Mouse (Mus musculus) erythroblast, embryonic 14.5 days (primary cell): ENCODE measurements around the gene Dip2c. TPM values are rescaled to one million over a fixed set of nuclear protein-coding genes. Genes with fewer than 3 reads are reported as not detected.

Source experiments
- H3K27me3 ChIP-seq: 2 replicates; pipeline ENCODE4 v1.6.1; 2012; ENCODE audit warnings: inconsistent platforms; ENCODE audit not compliant: control insufficient read depth
- H3K36me3 ChIP-seq: 2 replicates; pipeline ENCODE4 v1.6.1; 2012; ENCODE audit warnings: mild to moderate bottlenecking, inconsistent platforms; ENCODE audit not compliant: control insufficient read depth
- H3K4me1 ChIP-seq: 2 replicates; pipeline ENCODE4 v1.6.1; 2012; ENCODE audit warnings: inconsistent platforms; ENCODE audit not compliant: control insufficient read depth
- H3K4me3 ChIP-seq: replicated peaks from 2 replicates; pipeline ENCODE3; 2012; ENCODE audit warnings: moderate library complexity, mild to moderate bottlenecking, inconsistent platforms
- H3K9me3 ChIP-seq: 2 replicates; pipeline ENCODE4 v1.6.1; 2012; ENCODE audit warnings: low read length, inconsistent platforms, mixed read lengths; ENCODE audit not compliant: control insufficient read depth
- GATA1 ChIP-seq: IDR thresholded peaks from 2 replicates; pipeline ENCODE4 v1.6.1; 2012; ENCODE audit warnings: low read length, inconsistent platforms, mixed read lengths
- TAL1 ChIP-seq: IDR thresholded peaks from 3 replicates; pipeline ENCODE4 v1.6.1; 2012; ENCODE audit warnings: low read length, inconsistent platforms, mixed read lengths
- polyA plus RNA-seq: library from polyadenylated mRNA; stranded (reverse); fragments of >175 nt; gene quantifications from 2 replicates; pipeline ENCODE4 v1.2.3, GENCODE M21; 2012

Dip2c gene
- polyA plus RNA-seq, 1 experiment = 0.02 TPM

DNA sequence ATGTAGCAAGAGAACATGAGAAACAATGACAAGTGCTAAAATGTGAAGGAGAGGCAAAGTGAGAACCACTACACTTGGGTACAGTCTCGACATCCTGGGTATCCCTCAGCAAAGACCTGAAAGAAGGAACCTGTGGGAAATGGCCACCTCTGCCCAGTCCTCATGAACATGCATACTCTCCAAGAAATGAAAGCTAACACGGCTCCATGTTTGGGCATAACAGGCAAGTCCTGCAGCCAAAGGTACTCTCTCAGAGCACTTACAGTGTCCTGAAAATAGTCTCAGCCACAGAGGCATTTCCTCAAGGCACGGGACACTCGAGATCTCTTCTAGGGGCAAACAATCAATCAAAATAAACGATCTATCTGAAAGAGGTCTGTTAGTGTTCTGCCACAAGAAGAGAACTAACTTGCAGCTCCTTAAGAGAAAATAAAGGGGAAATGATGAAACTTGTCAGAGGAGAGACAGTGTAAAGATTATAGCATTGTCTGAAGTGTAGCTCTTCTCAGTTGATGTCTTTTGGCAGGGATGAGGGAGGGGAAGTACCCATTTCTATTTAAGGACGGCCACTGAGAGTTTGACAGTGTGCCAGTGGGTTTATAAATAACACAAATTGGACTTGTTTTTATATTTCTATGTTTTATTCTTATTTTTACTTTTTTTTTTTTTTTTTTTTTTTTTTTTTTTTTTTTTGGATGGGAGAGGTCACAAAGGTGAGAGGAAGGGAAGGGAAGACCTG lies 228.0 kb downstream of the Dip2c start:
- H3K4me3 ChIP-seq = no peak overlapping the region
- H3K27me3 ChIP-seq = no peaks in the 10 kb centered on the region
- no peak for TF ChIP-seq TAL1
- TF ChIP-seq GATA1 = no peak
- no peaks in the 10 kb centered on the region for H3K4me1 ChIP-seq
- H3K36me3 ChIP-seq = no peaks in the 10 kb centered on the region
- no peaks in the 10 kb centered on the region for H3K9me3 ChIP-seq

DNA sequence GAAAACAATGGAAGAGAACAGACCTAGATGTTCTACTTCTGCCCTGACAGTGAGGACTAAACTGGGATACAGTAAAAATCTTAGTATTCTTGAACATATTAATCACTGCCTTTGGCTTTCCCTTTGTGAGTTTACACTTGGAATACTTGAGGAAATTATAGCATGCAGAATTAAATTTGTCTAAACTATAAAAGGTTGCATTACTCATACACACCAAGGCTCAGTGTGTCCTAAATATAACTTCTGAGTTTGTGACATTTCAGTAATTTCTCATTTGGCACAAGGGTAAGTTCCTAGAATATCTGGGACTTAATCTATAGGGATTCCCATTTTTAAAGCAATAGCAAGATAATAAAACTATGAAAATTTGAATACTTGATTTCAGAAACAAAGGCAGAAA lies 262.2 kb downstream of the Dip2c start:
- no peak overlapping the region for H3K4me3 ChIP-seq
- no peaks in the 10 kb centered on the region for H3K9me3 ChIP-seq
- TF ChIP-seq GATA1 (no peak), TAL1 (no peak)
- H3K4me1 ChIP-seq = no peaks in the 10 kb centered on the region
- H3K27me3 ChIP-seq = no peaks in the 10 kb centered on the region
- H3K36me3 ChIP-seq = no peaks in the 10 kb centered on the region

GRCm38 (mm10) chr13:9547698-9548344 lies 271.5 kb downstream of the Dip2c start:
- Histone ChIP-seq H3K27me3 (no peaks in the 10 kb centered on the region), H3K4me1 (peaks cover 1% of the 10 kb centered on the region; the same call in 1 of the 2 replicates), H3K4me3 (no peak overlapping the region), H3K36me3 (no peaks in the 10 kb centered on the region), H3K9me3 (no peaks in the 10 kb centered on the region)
- no peak for TF ChIP-seq GATA1
- TF ChIP-seq TAL1 = no peak

DNA sequence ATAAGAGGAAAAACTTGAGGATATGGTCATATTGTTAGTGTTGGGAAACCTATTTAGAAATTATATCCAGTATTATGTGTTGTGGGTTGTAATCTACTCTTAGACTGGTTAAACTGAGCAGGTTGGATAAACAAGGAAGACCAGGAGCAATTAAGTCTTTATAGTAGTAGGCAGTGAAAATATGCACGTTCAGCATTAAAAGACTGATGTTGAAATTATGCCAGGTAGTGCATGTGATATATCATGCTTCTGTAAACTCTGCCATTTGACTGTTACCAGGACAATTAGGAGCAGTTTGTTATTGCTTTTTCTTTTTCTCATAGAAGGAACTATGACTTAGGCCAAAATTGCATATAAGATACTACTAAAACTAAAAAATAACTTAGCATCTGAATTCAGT lies 285.8 kb downstream of the Dip2c start:
- Histone ChIP-seq H3K36me3 (no peaks in the 10 kb centered on the region), H3K4me3 (no peak overlapping the region), H3K27me3 (no peaks in the 10 kb centered on the region), H3K4me1 (no peaks in the 10 kb centered on the region), H3K9me3 (no peaks in the 10 kb centered on the region)
- TF ChIP-seq GATA1 = no peak
- TF ChIP-seq TAL1 = no peak

- no peaks in the 10 kb centered on the region for H3K4me1 ChIP-seq
- no peak for TF ChIP-seq TAL1
- TF ChIP-seq GATA1 = no peak
- no peak overlapping the region for H3K4me3 ChIP-seq
- no peaks in the 10 kb centered on the region for H3K27me3 ChIP-seq
- H3K36me3 ChIP-seq = no peaks in the 10 kb centered on the region
- H3K9me3 ChIP-seq = no peaks in the 10 kb centered on the region
Measured at GRCm38 (mm10) chr13:9562921-9563320, 286.6 kb downstream of the Dip2c start.

GRCm38 (mm10) chr13:9568852-9569251 lies 292.5 kb downstream of the Dip2c start:
- Histone ChIP-seq H3K27me3 (no peaks in the 10 kb centered on the region), H3K4me3 (no peak overlapping the region), H3K4me1 (no peaks in the 10 kb centered on the region), H3K9me3 (no peaks in the 10 kb centered on the region), H3K36me3 (no peaks in the 10 kb centered on the region)
- TF ChIP-seq TAL1 (no peak), GATA1 (no peak)

DNA sequence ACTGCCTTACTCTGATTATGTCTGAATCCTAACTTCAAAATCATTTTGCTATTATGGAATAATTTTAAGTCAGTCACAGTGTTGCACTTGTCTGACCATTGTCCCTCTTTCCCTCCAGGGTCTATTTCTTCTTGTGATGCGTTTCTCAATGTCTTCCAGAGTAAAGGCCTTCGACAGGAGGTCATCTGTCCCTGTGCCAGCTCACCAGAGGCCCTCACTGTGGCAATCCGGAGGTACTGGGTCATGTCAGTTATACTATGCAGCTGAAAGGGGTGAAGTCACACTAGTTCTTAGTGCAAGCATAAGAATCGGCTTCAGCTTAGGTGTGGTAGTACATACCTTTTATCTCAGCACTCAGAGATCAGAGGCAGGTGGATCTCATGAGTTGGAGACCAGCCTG lies 300.4 kb downstream of the Dip2c start:
- H3K4me1 ChIP-seq = no peaks in the 10 kb centered on the region
- no peaks in the 10 kb centered on the region for H3K27me3 ChIP-seq
- no peak overlapping the region for H3K4me3 ChIP-seq
- no peaks in the 10 kb centered on the region for H3K9me3 ChIP-seq
- H3K36me3 ChIP-seq = no peaks in the 10 kb centered on the region
- TF ChIP-seq GATA1 (no peak), TAL1 (no peak)

DNA sequence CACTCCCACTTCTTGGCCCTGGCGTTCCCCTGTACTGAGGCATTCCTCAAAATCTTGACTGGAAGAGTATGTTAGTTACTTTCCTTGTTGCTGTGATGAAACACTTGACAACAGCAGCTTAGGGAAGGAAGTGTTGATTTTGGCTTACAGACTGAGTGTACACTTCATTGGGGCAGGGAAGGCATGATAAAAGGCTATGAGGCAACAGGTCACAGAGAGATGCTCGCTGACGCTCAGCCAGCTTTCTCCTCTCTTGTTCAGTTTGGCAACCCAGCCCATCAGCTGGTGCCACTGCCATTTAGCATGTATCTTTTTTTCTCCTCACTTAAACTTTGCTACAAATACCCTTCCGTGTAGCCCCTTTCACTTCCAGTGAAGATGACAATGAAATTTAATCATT lies 302.1 kb downstream of the Dip2c start:
- Histone ChIP-seq H3K27me3 (no peaks in the 10 kb centered on the region), H3K4me3 (no peak overlapping the region), H3K36me3 (no peaks in the 10 kb centered on the region), H3K4me1 (no peaks in the 10 kb centered on the region), H3K9me3 (no peaks in the 10 kb centered on the region)
- TF ChIP-seq GATA1 = no peak
- no peak for TF ChIP-seq TAL1

GRCm38 (mm10) chr13:9581821-9582220 lies 305.5 kb downstream of the Dip2c start:
- Histone ChIP-seq H3K4me1 (no peaks in the 10 kb centered on the region), H3K27me3 (no peaks in the 10 kb centered on the region), H3K36me3 (no peaks in the 10 kb centered on the region), H3K4me3 (no peak overlapping the region), H3K9me3 (no peaks in the 10 kb centered on the region)
- TF ChIP-seq GATA1 (no peak), TAL1 (no peak)
